Mouse (Mus musculus) embryonic facial prominence, embryonic 11.5 days (tissue): Measurements from ENCODE around the gene Gpat3. TPM values are rescaled to one million over a fixed set of nuclear protein-coding genes. Genes with fewer than 3 reads are reported as not detected.

Experiments
- ATAC-seq: fragments of 200-750 bp; cut with Nextera tagmentation; replicated peaks from 2 replicates; pipeline ENCODE4 v1.8.0; 2017; ENCODE audit warnings: low read depth; ENCODE audit not compliant: insufficient number of reproducible peaks, low FRiP score, low TSS enrichment
- DNase-seq: peaks from one replicate; pipeline ENCODE4 v3.0.0-alpha.2; 2015; ENCODE audit warnings: low spot score
- H3K27ac ChIP-seq: fragments of 300-500 bp; sonication (generic); replicated peaks from 2 replicates; pipeline ENCODE4 v1.5.1; 2014; ENCODE audit warnings: mild to moderate bottlenecking, low read depth, low read length, control low read depth
- H3K27me3 ChIP-seq: fragments of 300-500 bp; sonication (generic); 2 replicates; pipeline ENCODE4 v1.6.1; 2014; ENCODE audit warnings: mild to moderate bottlenecking, low read length, moderate library complexity, mixed read lengths; ENCODE audit not compliant: control insufficient read depth, insufficient read depth
- H3K36me3 ChIP-seq: fragments of 300-500 bp; sonication (generic); replicated peaks from 2 replicates; pipeline ENCODE4 v1.6.1; 2014; ENCODE audit warnings: low read depth, mild to moderate bottlenecking, low read length, moderate library complexity, mixed read lengths; ENCODE audit not compliant: control insufficient read depth, insufficient read depth
- H3K4me1 ChIP-seq: fragments of 300-500 bp; sonication (generic); 2 replicates; pipeline ENCODE4 v1.6.1; 2014; ENCODE audit warnings: low read length, mixed read lengths; ENCODE audit not compliant: control insufficient read depth, insufficient read depth
- H3K4me2 ChIP-seq: fragments of 300-500 bp; sonication (generic); 2 replicates; pipeline ENCODE4 v1.6.1; 2014; ENCODE audit warnings: low read depth, mild to moderate bottlenecking, control low read depth, low read length, moderate library complexity
- H3K4me3 ChIP-seq: fragments of 300-500 bp; sonication (generic); 2 replicates; pipeline ENCODE4 v1.5.1; 2014; ENCODE audit warnings: low read depth, low read length, control low read depth
- H3K9ac ChIP-seq: fragments of 300-500 bp; sonication (generic); replicated peaks from 2 replicates; pipeline ENCODE4 v1.6.1; 2014; ENCODE audit warnings: mild to moderate bottlenecking, control low read depth, low read length
- H3K9me3 ChIP-seq: fragments of 300-500 bp; sonication (generic); replicated peaks from 2 replicates; pipeline ENCODE4 v1.6.1; 2016; ENCODE audit warnings: mild to moderate bottlenecking, low read length, inconsistent platforms, mixed read lengths; ENCODE audit not compliant: control insufficient read depth
- WGBS: fragments of 180-500 bp; shearing (Covaris S2); extraction: QIAGEN DNeasy Blood & Tissue Kit; methylation state at CpG from one replicate; pipeline ENCODE4 v1.1.7; 2014; 5-methylcytosine and 5-hydroxymethylcytosine counted together
- polyA plus RNA-seq: library from polyadenylated mRNA; unstranded; fragments of >200 nt; fragmentation: Nextera tagmentation; extraction: Ambion mirVana; gene quantifications from 2 replicates; pipeline ENCODE4 v1.2.1, GENCODE M21; 2014

The Gpat3 gene
- polyA plus RNA-seq, 1 experiment from 2014 or later: 0.46 TPM

GRCm38 (mm10) chr5:100885216-100885615, 39.7 kb downstream of the Gpat3 start:
- H3K27ac ChIP-seq: no peak overlapping the region
- no peaks in the 10 kb centered on the region for H3K27me3 ChIP-seq
- H3K4me3 ChIP-seq: no peak overlapping the region
- no peak overlapping the region for H3K9ac ChIP-seq
- H3K9me3 ChIP-seq: no peaks in the 10 kb centered on the region
- 85% methylated on average over 6 of the region's 6 CpGs for WGBS
- DNase-seq: no peak
- H3K36me3 ChIP-seq: no peaks in the 10 kb centered on the region
- no peak overlapping the region for H3K4me2 ChIP-seq
- H3K4me1 ChIP-seq: no peaks in the 10 kb centered on the region
- ATAC-seq: no peak

- H3K9me3 ChIP-seq: no peaks in the 10 kb centered on the region
- ATAC-seq (no peak), DNase-seq (no peak)
- no peaks in the 10 kb centered on the region for H3K36me3 ChIP-seq
- no peaks in the 10 kb centered on the region for H3K27me3 ChIP-seq
- H3K9ac ChIP-seq: no peak overlapping the region
- no peak overlapping the region for H3K4me3 ChIP-seq
- 85% methylated on average over 7 of the region's 7 CpGs for WGBS
- H3K4me1 ChIP-seq: no peaks in the 10 kb centered on the region
- H3K27ac ChIP-seq: no peak overlapping the region
- no peak overlapping the region for H3K4me2 ChIP-seq
These were observed 40.9 kb downstream of the Gpat3 start for GRCm38 (mm10) chr5:100886331-100886988.

- 69% methylated on average over 10 of the region's 10 CpGs for WGBS
- ATAC-seq: no peak
- DNase-seq: no peak
These were observed 50.7 kb downstream of the Gpat3 start for GRCm38 (mm10) chr5:100896199-100896598.

GRCm38 (mm10) chr5:100899745-100900489, 54.4 kb downstream of the Gpat3 start:
- WGBS: 78% methylated on average over 11 of the region's 11 CpGs
- DNase-seq (no peak), ATAC-seq (no peak)
- Histone ChIP-seq H3K27ac (no peak overlapping the region), H3K9ac (no peak overlapping the region), H3K36me3 (no peaks in the 10 kb centered on the region), H3K27me3 (no peaks in the 10 kb centered on the region), H3K4me3 (no peak overlapping the region), H3K4me2 (no peak overlapping the region), H3K9me3 (no peaks in the 10 kb centered on the region), H3K4me1 (no peaks in the 10 kb centered on the region)

More at GRCm38 (mm10) chr5:100896199-100896598, 50.7 kb downstream of the Gpat3 start:
- no peak overlapping the region for H3K4me3 ChIP-seq
- H3K27me3 ChIP-seq: no peaks in the 10 kb centered on the region
- no peaks in the 10 kb centered on the region for H3K36me3 ChIP-seq
- H3K4me2 ChIP-seq: no peak overlapping the region
- H3K9me3 ChIP-seq: no peaks in the 10 kb centered on the region
- H3K27ac ChIP-seq: no peak overlapping the region
- H3K9ac ChIP-seq: no peak overlapping the region
- no peaks in the 10 kb centered on the region for H3K4me1 ChIP-seq

- H3K9ac ChIP-seq: no peak overlapping the region
- DNase-seq (no peak), ATAC-seq (no peak)
- H3K4me1 ChIP-seq: no peaks in the 10 kb centered on the region
- no peaks in the 10 kb centered on the region for H3K9me3 ChIP-seq
- no peaks in the 10 kb centered on the region for H3K27me3 ChIP-seq
- no peak overlapping the region for H3K27ac ChIP-seq
- no peak overlapping the region for H3K4me3 ChIP-seq
- no peaks in the 10 kb centered on the region for H3K36me3 ChIP-seq
- WGBS: 84% methylated on average over 5 of the region's 5 CpGs
- H3K4me2 ChIP-seq: no peak overlapping the region
These were observed 55.5 kb downstream of the Gpat3 start for GRCm38 (mm10) chr5:100901046-100901445.

- ATAC-seq: no peak
- no peaks in the 10 kb centered on the region for H3K27me3 ChIP-seq
- DNase-seq: no peak
- H3K9me3 ChIP-seq: no peaks in the 10 kb centered on the region
- no peaks in the 10 kb centered on the region for H3K36me3 ChIP-seq
- H3K4me1 ChIP-seq: no peaks in the 10 kb centered on the region
- no peak overlapping the region for H3K27ac ChIP-seq
- H3K4me2 ChIP-seq: no peak overlapping the region
- H3K9ac ChIP-seq: no peak overlapping the region
- 85% methylated on average over 7 of the region's 7 CpGs for WGBS
- no peak overlapping the region for H3K4me3 ChIP-seq
These were observed 63.0 kb downstream of the Gpat3 start for GRCm38 (mm10) chr5:100908478-100908877.

GRCm38 (mm10) chr5:100908901-100909300, 63.4 kb downstream of the Gpat3 start:
- 90% methylated on average over 10 of the region's 10 CpGs for WGBS
- no peaks in the 10 kb centered on the region for H3K36me3 ChIP-seq

GRCm38 (mm10) chr5:100909691-100910090, 64.2 kb downstream of the Gpat3 start:
- ATAC-seq (no peak), DNase-seq (no peak)
- Histone ChIP-seq H3K4me1 (no peaks in the 10 kb centered on the region), H3K9me3 (no peaks in the 10 kb centered on the region), H3K4me3 (no peak overlapping the region), H3K36me3 (no peaks in the 10 kb centered on the region), H3K4me2 (no peak overlapping the region), H3K27ac (no peak overlapping the region), H3K9ac (no peak overlapping the region), H3K27me3 (no peaks in the 10 kb centered on the region)
- WGBS: 81% methylated on average over 11 of the region's 11 CpGs

More at GRCm38 (mm10) chr5:100908901-100909300, 63.4 kb downstream of the Gpat3 start:
- Histone ChIP-seq H3K27me3 (no peaks in the 10 kb centered on the region), H3K4me3 (no peak overlapping the region), H3K9me3 (no peaks in the 10 kb centered on the region), H3K27ac (no peak overlapping the region), H3K4me2 (no peak overlapping the region), H3K4me1 (no peaks in the 10 kb centered on the region), H3K9ac (no peak overlapping the region)
- ATAC-seq (no peak), DNase-seq (no peak)
